Mouse (Mus musculus): ENCODE results near the gene Cybc1.

- TF ChIP-seq CTCF (IDR thresholded peaks at IDR 0.05; ENCODE audit: control insufficient read depth, insufficient read depth, insufficient replicate concordance, low read depth, low read length) = no peak
- no peak for TF ChIP-seq POLR2A (IDR thresholded peaks at IDR 0.05; ENCODE audit: control insufficient read depth, low read depth, low read length)
Observed at GRCm38 (mm10) chr11:121189681-121190080, 39.4 kb downstream of the Cybc1 start.

All from testis, adult 2 months (tissue).